In the genomic region with DNA sequence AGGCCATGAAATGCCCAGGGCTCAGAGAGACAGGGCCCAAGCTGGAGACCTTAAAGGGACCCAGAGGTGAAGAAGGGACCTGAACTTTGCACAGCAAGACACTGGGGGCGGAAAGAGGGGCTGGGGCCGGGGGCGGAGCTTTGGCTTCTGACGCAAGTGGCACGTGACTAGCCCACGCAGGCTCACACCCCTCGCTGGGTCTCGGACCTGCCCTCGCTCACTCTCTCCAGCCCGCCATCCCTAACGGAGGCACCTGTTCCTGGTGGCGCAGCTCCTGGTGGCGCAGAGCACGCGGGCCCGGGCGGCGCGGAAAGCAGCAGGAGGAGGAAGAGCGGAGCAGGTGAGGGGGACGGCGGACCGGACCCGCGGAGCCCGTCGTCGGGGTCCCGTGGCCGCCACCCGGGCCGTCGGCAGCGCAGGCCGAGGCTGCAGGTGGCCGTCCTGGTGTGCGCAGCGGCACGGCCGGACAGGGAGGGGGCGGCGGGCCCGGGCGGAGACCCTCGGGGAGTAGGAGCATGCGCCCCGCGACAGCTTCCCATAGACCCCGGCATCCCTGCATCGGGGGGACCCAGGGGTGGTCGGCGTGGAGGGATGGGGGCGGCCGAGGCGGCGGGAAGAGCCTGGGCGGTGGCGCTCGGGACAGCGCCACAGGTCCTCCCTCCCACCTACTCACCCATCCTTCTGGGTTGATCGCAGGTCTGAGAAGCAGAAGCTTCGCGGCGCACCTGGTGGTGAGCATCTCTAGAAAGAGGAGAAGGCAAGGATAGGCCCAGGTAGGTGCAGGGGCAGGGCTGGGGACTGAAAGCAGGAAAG, we compare ENCODE assay signal across 9 mouse cellular contexts. TPM values are rescaled to one million over a fixed set of nuclear protein-coding genes. Genes with fewer than 3 reads are reported as not detected.
A peak's percentile ranks its signal among the peaks of the same experiment; 100 is the strongest.
DNase-seq lines count a peak whose midpoint lies in the region; ATAC-seq and TF ChIP-seq lines count a peak whose summit lies in the region.
"Not testable (repeated sequence)": the region's sequence is repeated elsewhere in the genome, so short reads cannot be mapped to it uniquely, and the experiment has no call there.
"Had no signal": no experiment of that assay in that cellular context is flagged by ENCODE, and none has a peak within 500 bp of the region (broad histone marks: within the 10 kb centered on the region; RNA-seq: fewer than 3 reads in every experiment).

A gene (plus strand): TSS at position 170 of the 813 bp plus-strand sequence.

- DNase-seq in cerebellum, adult 11-12 months: peak; percentile 15
- DNase-seq in forebrain, embryonic 10.5 days (ENCODE audit: extremely low spot score, low spot score); left cerebral cortex, postnatal 10 days (ENCODE audit: extremely low spot score in 1 of 2, low spot score in 2 of 2): not testable (repeated sequence)

- peak within 1 kb of the TSS; percentile 29 for H3K9ac ChIP-seq in heart, embryonic 15.5 days
- H3K9ac ChIP-seq in intestine, postnatal 0 days (ENCODE audit: low read depth, low read length): not testable (repeated sequence)
- peak within 1 kb of the TSS; percentile 67 for H3K9ac ChIP-seq in liver, embryonic 16.5 days (ENCODE audit: low read depth, low read length)
- peak within 1 kb of the TSS; percentile 8; the same call in 1 of the 2 replicates for H3K9ac ChIP-seq in midbrain, embryonic 15.5 days

- H3K4me1 ChIP-seq in forebrain, embryonic 10.5 days; heart, embryonic 15.5 days (replicated peaks); intestine, postnatal 0 days (replicated peaks; ENCODE audit: control insufficient read depth, insufficient read depth, low read length); midbrain, embryonic 15.5 days: not testable (repeated sequence)
- peaks cover 19% of the 10 kb centered on the region for H3K4me1 ChIP-seq in liver, embryonic 16.5 days (ENCODE audit: control insufficient read depth, low read depth, low read length)

- H3K4me3 ChIP-seq in forebrain, embryonic 10.5 days: peak within 1 kb of the TSS; percentile 55
- peak within 1 kb of the TSS; percentile 48 for H3K4me3 ChIP-seq in heart, embryonic 15.5 days
- peak within 1 kb of the TSS; percentile 25 for H3K4me3 ChIP-seq in intestine, postnatal 0 days (ENCODE audit: low read depth, low read length)
- H3K4me3 ChIP-seq in liver, embryonic 16.5 days (ENCODE audit: low read depth, low read length): peak within 1 kb of the TSS; percentile 65
- H3K4me3 ChIP-seq in midbrain, embryonic 15.5 days: peak within 1 kb of the TSS; percentile 41

- intact Hi-C loops in left cerebral cortex, postnatal 10 days (cut with DNase I): not testable (repeated sequence)

- peak within 1 kb of the TSS; percentile 52 for H3K4me2 ChIP-seq in heart, embryonic 15.5 days
- H3K4me2 ChIP-seq in intestine, postnatal 0 days (replicated peaks; ENCODE audit: low read depth): peak within 1 kb of the TSS; percentile 58
- peak within 1 kb of the TSS; percentile 43 for H3K4me2 ChIP-seq in liver, embryonic 16.5 days (ENCODE audit: low read depth, low read length)
- H3K4me2 ChIP-seq in midbrain, embryonic 15.5 days: peak within 1 kb of the TSS; percentile 50

- TF ChIP-seq CTCF in intestine, postnatal 0 days (IDR thresholded peaks at IDR 0.05; ENCODE audit: low read depth): not testable (repeated sequence)

- peak within 1 kb of the TSS; percentile 77 for H3K27ac ChIP-seq in forebrain, embryonic 10.5 days
- H3K27ac ChIP-seq in heart, embryonic 15.5 days; intestine, postnatal 0 days (ENCODE audit: low read depth, low read length); midbrain, embryonic 15.5 days: not testable (repeated sequence)
- H3K27ac ChIP-seq in liver, embryonic 16.5 days (ENCODE audit: low read length): peak within 1 kb of the TSS; percentile 63

- 36% methylated on average over 19 of the region's 64 CpGs for WGBS in forebrain, embryonic 10.5 days
- WGBS in heart, embryonic 15.5 days: 20% methylated on average over 27 of the region's 64 CpGs
- 34% methylated on average over 11 of the region's 64 CpGs for WGBS in intestine, postnatal 0 days
- 26% methylated on average over 6 of the region's 64 CpGs for WGBS in liver, embryonic 16.5 days (ENCODE audit: insufficient replicate concordance)
- WGBS in midbrain, embryonic 15.5 days: 33% methylated on average over 20 of the region's 64 CpGs

- H3K27me3 ChIP-seq in forebrain, embryonic 10.5 days (ENCODE audit: poor library complexity, severe bottlenecking); heart, embryonic 15.5 days; intestine, postnatal 0 days (replicated peaks; ENCODE audit: control insufficient read depth, insufficient read depth, low read length); liver, embryonic 16.5 days (ENCODE audit: control insufficient read depth, insufficient read depth, low read depth, low read length); midbrain, embryonic 15.5 days (replicated peaks): not testable (repeated sequence)

- ATAC-seq in heart, embryonic 15.5 days (replicated peaks; ENCODE audit: insufficient number of reproducible peaks, insufficient read depth, low FRiP score, low read depth): peak; percentile 84
- ATAC-seq in intestine, postnatal 0 days: peak; percentile 70
- peak; percentile 70 for ATAC-seq in liver, embryonic 16.5 days (ENCODE audit: low read depth)
- ATAC-seq in midbrain, embryonic 15.5 days (replicated peaks): peak; percentile 99

- not testable (repeated sequence) for H3K36me3 ChIP-seq in forebrain, embryonic 10.5 days (replicated peaks); heart, embryonic 15.5 days; intestine, postnatal 0 days (ENCODE audit: control insufficient read depth, insufficient read depth); liver, embryonic 16.5 days (ENCODE audit: control insufficient read depth, insufficient read depth); midbrain, embryonic 15.5 days (replicated peaks)

- H3K9me3 ChIP-seq in forebrain, embryonic 10.5 days; heart, embryonic 15.5 days (replicated peaks); intestine, postnatal 0 days (ENCODE audit: control insufficient read depth); liver, embryonic 16.5 days (replicated peaks; ENCODE audit: control insufficient read depth, low read length); midbrain, embryonic 15.5 days: not testable (repeated sequence)

RNA-seq across cellular contexts. Expression of the gene that starts here (rescaled TPM):
- 125 and 128 TPM in 2 replicates for polyA plus RNA-seq in forebrain, embryonic 10.5 days (2016; fragmentation: Nextera tagmentation; extraction: Ambion mirVana)
- polyA plus RNA-seq in heart, embryonic 15.5 days (2015; fragmentation: Nextera tagmentation; extraction: Ambion mirVana): 131 and 190 TPM in 2 replicates
- 235 and 294 TPM in 2 replicates for polyA plus RNA-seq in intestine, postnatal 0 days (2015; fragmentation: Nextera tagmentation; extraction: Ambion mirVana)
- total RNA-seq in left cerebral cortex, postnatal 10 days (2021): 10 to 100 TPM; 42.2 to 47.0 TPM
- polyA plus RNA-seq in liver, embryonic 16.5 days (2015; fragmentation: Nextera tagmentation; extraction: Ambion mirVana): 131 and 159 TPM in 2 replicates
- polyA plus RNA-seq in midbrain, embryonic 15.5 days (2015; fragmentation: Nextera tagmentation; extraction: Ambion mirVana): 136 and 147 TPM in 2 replicates
- total RNA-seq: gastrocnemius, postnatal 14 days had no signal
- polyA plus RNA-seq: inflammation-experienced regulatory T-cells, adult 6 months had no signal
